Mouse (Mus musculus) left cerebral cortex, postnatal 25 days (tissue): Measurements from ENCODE around the gene Mbnl2. TPM values are rescaled to one million over a fixed set of nuclear protein-coding genes. Genes with fewer than 3 reads are reported as not detected.
"Not testable (repeated sequence)": the region's sequence is repeated elsewhere in the genome, so short reads cannot be mapped to it uniquely, and the experiment has no call there.

ENCODE experiments used
- DNase-seq, 2 experiments: peaks; one replicate each; pipeline ENCODE4 v3.0.0; 2022; ENCODE audit warnings: low spot score in 2 of 2, mixed read lengths in 1 of 2
- intact Hi-C: fragments of 180-260 bp; cut with DNase I; formaldehyde crosslinking; loops from one replicate; pipeline ENCODE4 v1.15.1; 2025
- total RNA-seq, 2 experiments: library from RNA; stranded (reverse); gene quantifications; 2 replicates each; pipeline ENCODE4 v1.2.3; 2021

Mbnl2 gene
- total RNA-seq, 2 experiments from 2014 or later = 244 to 245 TPM

- DNase-seq = no peak
- intact Hi-C loops = no loop called here
These were observed 72.2 kb downstream of the Mbnl2 start for GRCm38 (mm10) chr14:120347410-120348315.

GRCm38 (mm10) chr14:120349332-120349731 is 73.9 kb downstream of the Mbnl2 start:
- intact Hi-C loops = no loop called here
- no peak for DNase-seq

GRCm38 (mm10) chr14:120352136-120352843 is 76.8 kb downstream of the Mbnl2 start:
- intact Hi-C loops = no loop called here
- no peak for DNase-seq

- DNase-seq = no peak
- intact Hi-C loops = no loop called here
These were observed 77.7 kb downstream of the Mbnl2 start for GRCm38 (mm10) chr14:120353211-120353610.

- no peak for DNase-seq
- intact Hi-C loops = no loop called here
These were observed 79.1 kb downstream of the Mbnl2 start for GRCm38 (mm10) chr14:120354595-120354994.

- no peak for DNase-seq
- intact Hi-C loops = no loop called here
These were observed 79.7 kb downstream of the Mbnl2 start for GRCm38 (mm10) chr14:120355040-120355741.

GRCm38 (mm10) chr14:120355742-120356440 is 80.4 kb downstream of the Mbnl2 start:
- intact Hi-C loops = no loop called here
- no peak for DNase-seq

- no peak for DNase-seq
- intact Hi-C loops = no loop called here
These were observed 82.0 kb downstream of the Mbnl2 start for GRCm38 (mm10) chr14:120357321-120358070.

- intact Hi-C loops, DNase-seq: not testable (repeated sequence)
These were observed 84.1 kb downstream of the Mbnl2 start for GRCm38 (mm10) chr14:120359608-120360007.

- intact Hi-C loops = no loop called here
- DNase-seq = no peak
These were observed 85.7 kb downstream of the Mbnl2 start for GRCm38 (mm10) chr14:120361121-120361520.

GRCm38 (mm10) chr14:120362409-120362992 is 87.0 kb downstream of the Mbnl2 start:
- intact Hi-C loops = no loop called here
- DNase-seq = no peak

GRCm38 (mm10) chr14:120363090-120363818 is 87.8 kb downstream of the Mbnl2 start:
- DNase-seq = no peak
- intact Hi-C loops = no loop called here

GRCm38 (mm10) chr14:120365088-120365487 is 89.6 kb downstream of the Mbnl2 start:
- intact Hi-C loops = no loop called here
- DNase-seq = no peak

- intact Hi-C loops = no loop called here
- no peak for DNase-seq
These were observed 91.5 kb downstream of the Mbnl2 start for GRCm38 (mm10) chr14:120366962-120367361.

- intact Hi-C loops = no loop called here
- DNase-seq = no peak
These were observed 92.1 kb downstream of the Mbnl2 start for GRCm38 (mm10) chr14:120367589-120367988.

- intact Hi-C loops = no loop called here
- no peak for DNase-seq
These were observed 93.0 kb downstream of the Mbnl2 start for GRCm38 (mm10) chr14:120368456-120368855.

GRCm38 (mm10) chr14:120368914-120369391 is 93.5 kb downstream of the Mbnl2 start:
- no peak for DNase-seq
- intact Hi-C loops = no loop called here

GRCm38 (mm10) chr14:120370044-120370443 is 94.6 kb downstream of the Mbnl2 start:
- intact Hi-C loops = no loop called here
- DNase-seq = no peak
